Mouse (Mus musculus) forebrain, embryonic 12.5 days (tissue): Measurements from ENCODE around the gene Plpp7. TPM values are rescaled to one million over a fixed set of nuclear protein-coding genes. Genes with fewer than 3 reads are reported as not detected.

Experiments used
- ATAC-seq: fragments of 200-750 bp; cut with Nextera tagmentation; 2 replicates; pipeline ENCODE4 v1.8.0; 2017; ENCODE audit warnings: moderate TSS enrichment; ENCODE audit not compliant: low FRiP score
- H3K27ac ChIP-seq: fragments of 300-500 bp; sonication (generic); 2 replicates; pipeline ENCODE4 v1.5.1; 2016; ENCODE audit warnings: mild to moderate bottlenecking
- H3K27me3 ChIP-seq: fragments of 300-500 bp; sonication (generic); 2 replicates; pipeline ENCODE4 v1.6.1; 2016; ENCODE audit warnings: mild to moderate bottlenecking
- H3K36me3 ChIP-seq: fragments of 300-500 bp; sonication (generic); replicated peaks from 2 replicates; pipeline ENCODE4 v1.6.1; 2016; ENCODE audit warnings: mild to moderate bottlenecking
- H3K4me1 ChIP-seq: fragments of 300-500 bp; sonication (generic); 2 replicates; pipeline ENCODE4 v1.6.1; 2016
- H3K4me2 ChIP-seq: fragments of 300-500 bp; sonication (generic); 2 replicates; pipeline ENCODE4 v1.6.1; 2016; ENCODE audit warnings: mild to moderate bottlenecking, moderate library complexity
- H3K4me3 ChIP-seq: fragments of 300-500 bp; sonication (generic); replicated peaks from 2 replicates; pipeline ENCODE4 v1.5.1; 2016; ENCODE audit warnings: mild to moderate bottlenecking
- H3K9ac ChIP-seq: fragments of 300-500 bp; sonication (generic); 2 replicates; pipeline ENCODE4 v1.6.1; 2016; ENCODE audit warnings: mild to moderate bottlenecking
- H3K9me3 ChIP-seq: fragments of 300-500 bp; sonication (generic); 2 replicates; pipeline ENCODE4 v1.6.1; 2016
- WGBS: fragments of 180-500 bp; shearing (Covaris S2); methylation state at CpG from one replicate; pipeline ENCODE4 v1.1.7; 2016; 5-methylcytosine and 5-hydroxymethylcytosine counted together
- polyA plus RNA-seq: library from polyadenylated mRNA; unstranded; fragments of >200 nt; fragmentation: Nextera tagmentation; extraction: Ambion mirVana; gene quantifications from 2 replicates; pipeline ENCODE4 v1.2.1, GENCODE M21; 2016

The Plpp7 gene
- polyA plus RNA-seq = 7.0 and 7.2 TPM in 2 replicates

DNA sequence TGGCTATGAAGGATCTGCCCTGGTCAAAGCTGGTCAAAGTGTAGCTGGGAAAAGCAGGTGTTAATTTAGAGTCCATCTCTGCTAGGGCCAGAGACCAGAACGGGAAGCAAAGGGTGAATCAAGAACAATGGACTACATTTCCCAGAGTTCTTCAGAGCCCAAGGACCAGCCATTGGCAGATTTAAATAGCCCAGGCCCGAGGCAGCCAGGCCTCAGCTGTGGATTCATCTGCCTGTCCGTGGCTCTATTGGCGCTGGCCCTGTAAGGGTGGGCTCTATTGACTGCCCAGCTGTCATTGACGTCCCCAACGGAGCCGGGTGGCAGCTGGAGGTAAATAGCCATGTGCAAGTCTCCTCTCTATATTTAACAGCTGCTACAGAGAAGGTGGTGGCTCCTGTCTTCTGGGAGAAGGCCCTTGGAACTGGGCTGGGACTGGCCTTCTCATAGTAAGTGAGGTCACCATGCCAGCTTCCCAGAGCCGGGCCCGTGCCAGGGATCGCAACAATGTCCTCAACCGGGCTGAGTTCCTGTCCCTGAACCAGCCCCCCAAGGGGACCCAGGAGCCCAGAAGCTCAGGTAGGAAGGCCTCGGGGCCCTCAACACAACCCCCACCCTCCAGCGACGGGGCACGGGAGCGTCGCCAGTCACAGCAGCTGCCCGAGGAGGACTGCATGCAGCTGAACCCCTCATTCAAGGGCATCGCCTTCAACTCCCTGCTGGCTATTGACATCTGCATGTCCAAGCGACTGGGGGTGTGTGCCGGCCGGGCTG lies at the start of gene Plpp7:
TSS of gene Plpp7 (plus strand) at position 178 of the 771 bp plus-strand sequence.
- Histone ChIP-seq H3K4me1 (peaks cover 13% of the 10 kb centered on the region), H3K9me3 (0 out of 2 replicates have a peak, but pooled peaks cover 3% of the 10 kb centered on the region), H3K36me3 (no peaks in the 10 kb centered on the region), H3K4me3 (peak within 1 kb of the TSS; percentile 34), H3K9ac (peak within 1 kb of the TSS; percentile 39), H3K27me3 (peaks cover 14% of the 10 kb centered on the region), H3K4me2 (peak within 1 kb of the TSS; percentile 56), H3K27ac (peak within 1 kb of the TSS; percentile 75)
- ATAC-seq = peak; percentile 96
- WGBS = 57% methylated on average over 22 of the region's 22 CpGs

DNA sequence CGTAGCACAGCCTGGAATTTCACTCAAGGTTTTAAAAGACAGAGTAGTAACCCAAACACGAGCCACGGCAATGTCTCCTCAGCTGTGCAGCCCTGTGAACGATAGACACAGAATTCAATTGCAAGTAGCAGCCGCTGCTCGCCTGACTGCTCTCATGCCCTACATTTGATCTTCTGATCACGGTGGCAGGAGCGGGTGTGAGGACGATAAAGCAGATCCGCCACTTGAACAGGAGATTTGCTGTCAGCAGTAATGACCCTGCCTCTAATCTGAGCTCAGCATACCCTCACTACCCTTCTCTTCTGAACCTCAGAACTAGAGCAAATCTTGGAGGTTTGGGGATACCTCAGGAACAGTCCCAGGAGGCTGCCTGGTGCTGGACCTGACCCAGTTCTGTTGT lies 49.3 kb upstream of the Plpp7 start:
- H3K9ac ChIP-seq = no peak overlapping the region
- no peak overlapping the region for H3K4me3 ChIP-seq
- H3K9me3 ChIP-seq = no peaks in the 10 kb centered on the region
- no peak overlapping the region for H3K4me2 ChIP-seq
- no peak for ATAC-seq
- no peaks in the 10 kb centered on the region for H3K27me3 ChIP-seq
- WGBS = 89% methylated on average over 10 of the region's 10 CpGs
- H3K36me3 ChIP-seq = peaks cover 87% of the 10 kb centered on the region
- no peaks in the 10 kb centered on the region for H3K4me1 ChIP-seq
- no peak overlapping the region for H3K27ac ChIP-seq

DNA sequence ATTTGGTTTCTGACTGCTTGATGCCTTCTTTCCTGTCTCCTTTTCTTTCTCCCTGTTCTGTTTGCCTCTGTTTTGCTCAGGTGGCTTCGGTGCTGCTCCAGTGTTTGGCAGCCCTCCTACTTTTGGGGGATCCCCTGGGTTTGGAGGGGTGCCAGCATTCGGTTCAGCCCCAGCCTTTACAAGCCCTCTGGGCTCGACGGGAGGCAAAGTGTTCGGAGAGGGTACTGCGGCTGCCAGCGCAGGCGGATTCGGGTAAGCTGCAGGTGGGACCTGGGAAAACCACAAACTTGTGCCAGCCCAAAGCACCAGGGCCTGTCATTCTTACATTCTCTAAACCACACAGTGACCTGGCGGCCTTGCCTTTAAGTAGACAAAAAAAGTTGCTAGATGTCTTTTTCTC lies 48.0 kb upstream of the Plpp7 start:
- Histone ChIP-seq H3K27me3 (no peaks in the 10 kb centered on the region), H3K4me2 (no peak overlapping the region), H3K4me1 (no peaks in the 10 kb centered on the region), H3K4me3 (no peak overlapping the region), H3K9ac (no peak overlapping the region), H3K36me3 (peaks cover 87% of the 10 kb centered on the region), H3K27ac (no peak overlapping the region), H3K9me3 (no peaks in the 10 kb centered on the region)
- no peak for ATAC-seq
- WGBS = 92% methylated on average over 10 of the region's 10 CpGs

DNA sequence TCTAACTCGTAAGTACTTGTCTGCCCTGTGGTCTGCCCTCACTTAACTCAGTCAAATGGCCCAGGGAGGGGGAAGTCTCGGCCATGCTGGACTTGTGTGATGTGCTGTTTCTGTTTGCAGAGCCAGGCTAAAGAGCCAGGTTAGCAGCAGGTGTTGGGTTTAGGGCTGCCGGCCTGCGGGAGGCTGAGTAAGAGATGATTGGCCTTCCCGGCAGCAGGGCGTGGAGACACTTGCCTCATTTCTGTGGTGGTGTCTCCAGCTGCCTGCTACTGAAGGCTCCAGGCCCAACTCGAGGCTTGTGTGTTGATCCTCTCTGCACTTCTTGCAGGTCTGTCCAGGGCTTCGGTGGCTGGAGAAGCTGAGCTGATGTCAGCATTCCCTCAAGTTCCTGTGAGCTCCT lies 43.5 kb upstream of the Plpp7 start:
- no peaks in the 10 kb centered on the region for H3K27me3 ChIP-seq
- ATAC-seq = no peak
- H3K9me3 ChIP-seq = no peaks in the 10 kb centered on the region
- peaks cover 9% of the 10 kb centered on the region for H3K4me1 ChIP-seq
- WGBS = 89% methylated on average over 8 of the region's 8 CpGs
- H3K9ac ChIP-seq = no peak overlapping the region
- no peak overlapping the region for H3K27ac ChIP-seq
- H3K4me3 ChIP-seq = no peak overlapping the region
- peaks cover 61% of the 10 kb centered on the region for H3K36me3 ChIP-seq
- H3K4me2 ChIP-seq = no peak overlapping the region

DNA sequence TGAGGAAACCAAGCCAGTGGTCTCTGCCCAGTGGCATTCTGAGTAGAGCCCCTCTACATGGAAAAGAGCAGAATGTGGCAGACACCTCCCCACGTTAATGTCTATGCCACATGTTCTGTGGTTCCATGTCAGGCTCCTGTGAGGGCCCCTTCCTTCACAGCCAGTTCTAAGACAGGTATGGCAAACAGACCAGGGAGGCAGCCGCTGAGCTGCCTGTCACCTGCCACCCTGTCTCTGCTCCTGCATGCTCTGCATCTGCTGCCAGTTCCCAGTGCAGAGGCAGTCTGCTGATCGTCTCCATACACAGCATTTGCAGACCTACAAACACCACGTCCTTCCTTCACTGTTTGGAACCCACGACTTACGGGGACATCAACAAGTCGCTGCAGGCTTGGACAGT lies 42.9 kb upstream of the Plpp7 start:
- ATAC-seq = no peak
- WGBS = 91% methylated on average over 7 of the region's 7 CpGs
- Histone ChIP-seq H3K9ac (no peak overlapping the region), H3K9me3 (no peaks in the 10 kb centered on the region), H3K27ac (no peak overlapping the region), H3K36me3 (peaks cover 55% of the 10 kb centered on the region), H3K27me3 (no peaks in the 10 kb centered on the region), H3K4me1 (peaks cover 9% of the 10 kb centered on the region), H3K4me2 (no peak overlapping the region), H3K4me3 (no peak overlapping the region)

DNA sequence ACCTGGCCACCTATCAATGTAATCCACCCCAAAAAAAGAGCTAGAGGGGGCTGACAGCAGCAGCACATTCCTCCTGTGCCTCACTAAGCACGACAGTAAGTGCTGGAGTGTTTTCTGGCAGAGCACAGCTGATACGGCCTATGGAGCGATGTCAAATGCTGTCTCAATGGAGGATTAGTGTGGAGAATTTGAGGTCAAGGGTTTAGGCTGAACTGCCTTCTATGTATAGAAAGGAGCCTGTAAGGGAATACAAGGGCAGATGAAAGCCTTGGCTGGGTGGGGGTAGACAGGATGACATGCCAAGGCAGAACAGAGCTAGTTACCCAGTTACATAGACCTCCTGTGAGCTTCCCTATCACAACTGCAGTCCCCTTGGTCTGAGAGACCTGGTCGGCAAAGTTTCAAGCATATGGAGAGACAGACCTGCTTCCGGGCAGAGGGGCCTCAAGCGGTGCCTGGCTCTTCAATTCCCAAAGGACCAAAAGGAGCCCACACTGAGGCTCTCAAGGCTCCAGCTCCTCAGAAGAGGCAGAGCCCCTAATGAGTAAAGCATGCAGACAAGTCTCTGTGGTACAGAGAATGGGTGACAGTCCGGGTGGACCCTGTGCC lies 39.9 kb upstream of the Plpp7 start:
- peaks cover 9% of the 10 kb centered on the region for H3K4me1 ChIP-seq
- H3K9ac ChIP-seq = no peak overlapping the region
- no peak for ATAC-seq
- no peak overlapping the region for H3K4me3 ChIP-seq
- 56% methylated on average over 7 of the region's 7 CpGs for WGBS
- no peak overlapping the region for H3K4me2 ChIP-seq
- H3K9me3 ChIP-seq = no peaks in the 10 kb centered on the region
- peaks cover 26% of the 10 kb centered on the region for H3K36me3 ChIP-seq
- H3K27me3 ChIP-seq = no peaks in the 10 kb centered on the region
- 0 out of 2 replicates have a peak overlapping the region, but pooled peaks have one; percentile 13 for H3K27ac ChIP-seq

DNA sequence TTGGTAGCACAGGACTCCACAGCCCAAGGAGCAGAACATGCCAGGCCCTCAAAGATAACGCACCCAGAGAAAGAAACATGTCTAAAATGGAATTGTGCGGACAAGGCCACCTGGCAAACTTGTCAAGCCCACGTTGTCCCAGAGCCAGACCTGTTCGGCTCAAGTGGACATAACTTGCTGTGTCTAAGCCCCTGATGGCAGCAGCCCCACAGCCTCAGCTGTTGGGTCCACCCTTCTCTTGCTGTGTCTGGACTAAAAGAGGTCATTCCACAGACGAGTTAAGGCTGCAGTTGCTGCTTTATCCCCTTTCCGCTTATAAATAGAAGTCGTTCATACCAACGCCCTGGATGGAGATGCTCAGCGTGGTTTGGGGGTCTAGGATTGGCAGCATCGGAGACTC lies 38.8 kb upstream of the Plpp7 start:
- Histone ChIP-seq H3K4me2 (no peak overlapping the region), H3K36me3 (peaks cover 16% of the 10 kb centered on the region), H3K27me3 (no peaks in the 10 kb centered on the region), H3K27ac (no peak overlapping the region), H3K9ac (no peak overlapping the region), H3K4me3 (no peak overlapping the region), H3K9me3 (no peaks in the 10 kb centered on the region), H3K4me1 (peaks cover 9% of the 10 kb centered on the region)
- no peak for ATAC-seq
- WGBS = 92% methylated on average over 10 of the region's 10 CpGs

DNA sequence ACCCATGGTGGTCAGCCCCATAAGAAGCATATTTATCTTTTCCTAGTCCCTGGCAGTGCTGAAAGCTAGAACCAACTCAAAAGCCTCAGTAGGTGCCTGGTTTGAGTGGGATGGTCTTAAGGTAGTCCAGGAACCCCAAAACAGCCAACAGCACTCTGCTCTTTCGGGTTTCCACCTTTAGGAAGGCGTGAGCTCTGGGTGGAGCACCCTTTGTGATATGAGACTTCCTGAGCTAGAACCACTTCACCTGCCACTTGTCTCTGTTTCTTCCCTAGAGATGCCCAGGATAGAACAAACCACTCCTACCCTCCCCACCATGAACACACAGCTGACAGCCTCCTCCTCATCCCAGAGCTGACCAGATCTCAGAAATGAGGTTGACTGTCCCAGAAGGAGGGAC lies 38.0 kb upstream of the Plpp7 start:
- WGBS = 91% methylated on average over 2 of the region's 2 CpGs
- Histone ChIP-seq H3K36me3 (peaks cover 8% of the 10 kb centered on the region), H3K4me3 (no peak overlapping the region), H3K27me3 (no peaks in the 10 kb centered on the region), H3K9ac (no peak overlapping the region), H3K4me2 (no peak overlapping the region), H3K27ac (no peak overlapping the region), H3K4me1 (peaks cover 9% of the 10 kb centered on the region), H3K9me3 (no peaks in the 10 kb centered on the region)
- ATAC-seq = no peak

DNA sequence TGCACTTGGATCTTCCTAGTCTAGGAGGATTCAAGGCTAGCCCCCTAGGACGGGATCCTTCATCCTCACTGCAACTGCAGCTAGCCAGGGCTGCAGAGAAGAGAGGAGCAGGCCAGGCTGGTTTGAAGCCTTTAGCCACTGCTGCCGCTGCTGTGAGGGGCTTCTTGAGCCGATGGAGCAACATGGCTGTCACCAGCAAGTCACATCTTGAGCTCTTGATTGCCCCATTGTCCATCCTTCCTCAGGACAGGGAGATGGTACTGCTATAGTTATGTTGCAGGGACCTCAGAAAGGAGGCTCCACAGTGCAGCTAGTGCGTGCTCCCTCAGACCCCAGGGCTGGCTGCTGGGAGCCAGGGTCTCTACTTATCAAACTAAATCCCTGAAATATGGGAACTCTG lies 37.5 kb upstream of the Plpp7 start:
- 90% methylated on average over 4 of the region's 4 CpGs for WGBS
- Histone ChIP-seq H3K36me3 (peaks cover 5% of the 10 kb centered on the region; the same call in 1 of the 2 replicates), H3K9ac (no peak overlapping the region), H3K4me3 (no peak overlapping the region), H3K4me1 (peaks cover 9% of the 10 kb centered on the region), H3K27me3 (no peaks in the 10 kb centered on the region), H3K4me2 (no peak overlapping the region), H3K27ac (no peak overlapping the region), H3K9me3 (no peaks in the 10 kb centered on the region)
- ATAC-seq = no peak

DNA sequence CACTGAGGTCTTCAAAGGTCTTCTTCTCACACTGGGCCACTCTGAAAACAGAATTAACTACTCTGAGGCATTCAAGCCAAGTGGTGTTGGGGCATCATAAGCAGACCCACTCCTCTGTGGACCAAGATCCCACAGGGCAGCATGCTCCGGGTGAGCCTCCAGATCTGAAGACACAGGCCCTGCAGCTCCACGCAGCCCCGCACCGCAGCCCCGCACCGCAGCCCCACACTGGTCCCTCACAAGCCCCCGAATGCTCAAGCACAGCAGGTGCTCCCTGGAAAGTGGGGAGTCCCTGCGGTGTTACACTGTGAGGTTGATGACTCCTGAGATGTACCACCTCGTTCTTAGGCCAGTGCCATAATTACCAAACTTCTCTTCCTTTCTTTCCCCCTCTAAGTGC lies 37.1 kb upstream of the Plpp7 start:
- Histone ChIP-seq H3K9me3 (no peaks in the 10 kb centered on the region), H3K27ac (no peak overlapping the region), H3K4me1 (peaks cover 9% of the 10 kb centered on the region), H3K36me3 (peaks cover 5% of the 10 kb centered on the region; the same call in 1 of the 2 replicates), H3K4me3 (no peak overlapping the region), H3K9ac (no peak overlapping the region), H3K4me2 (no peak overlapping the region), H3K27me3 (no peaks in the 10 kb centered on the region)
- no peak for ATAC-seq
- 71% methylated on average over 9 of the region's 9 CpGs for WGBS

DNA sequence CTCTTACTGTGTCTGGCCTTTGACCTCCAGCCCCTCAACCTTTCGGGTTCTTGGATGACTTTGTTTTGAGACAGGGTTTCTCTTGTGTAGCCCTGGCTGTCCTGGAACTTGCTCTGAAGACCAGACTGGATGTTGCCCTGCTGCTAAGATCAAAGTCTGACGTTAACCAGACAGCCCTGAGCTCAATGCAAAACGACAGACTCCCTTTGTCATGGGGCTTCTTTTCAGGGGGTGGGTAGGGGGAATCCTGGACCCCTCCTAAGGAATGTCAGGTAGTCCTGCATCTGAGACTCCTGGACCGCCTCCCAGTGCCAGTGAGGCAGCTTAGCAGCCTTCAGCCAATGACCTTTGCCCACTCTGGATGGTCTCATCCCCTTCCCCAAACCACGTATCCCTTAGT lies 36.6 kb upstream of the Plpp7 start:
- no peak overlapping the region for H3K4me2 ChIP-seq
- peaks cover 9% of the 10 kb centered on the region for H3K4me1 ChIP-seq
- H3K36me3 ChIP-seq = peaks cover 2% of the 10 kb centered on the region; the same call in 1 of the 2 replicates
- H3K27me3 ChIP-seq = no peaks in the 10 kb centered on the region
- no peak for ATAC-seq
- 45% methylated on average over 5 of the region's 5 CpGs for WGBS
- H3K9ac ChIP-seq = no peak overlapping the region
- H3K27ac ChIP-seq = no peak overlapping the region
- H3K4me3 ChIP-seq = no peak overlapping the region
- H3K9me3 ChIP-seq = no peaks in the 10 kb centered on the region

DNA sequence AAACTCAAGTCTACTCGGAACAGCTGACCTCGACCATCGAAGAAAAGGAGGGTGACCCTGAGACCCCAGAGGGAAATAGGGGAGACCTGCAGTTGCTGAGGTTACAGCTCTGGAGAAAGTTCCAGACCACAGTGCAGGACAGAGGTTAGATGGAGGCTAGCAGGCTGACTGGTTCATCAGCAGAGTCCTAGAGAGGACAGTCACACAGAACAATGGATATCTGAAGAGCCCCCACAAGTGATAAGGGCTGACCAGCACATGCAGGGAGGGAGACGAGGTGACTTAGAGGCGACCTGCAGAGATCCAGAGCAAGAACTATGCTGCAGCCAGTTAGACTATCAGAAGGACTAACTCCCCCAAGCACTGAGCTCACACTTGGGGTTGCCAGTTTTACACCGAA lies 35.7 kb upstream of the Plpp7 start:
- Histone ChIP-seq H3K4me1 (peaks cover 9% of the 10 kb centered on the region), H3K36me3 (no peaks in the 10 kb centered on the region), H3K9me3 (no peaks in the 10 kb centered on the region), H3K27ac (no peak overlapping the region), H3K27me3 (no peaks in the 10 kb centered on the region), H3K9ac (no peak overlapping the region), H3K4me2 (no peak overlapping the region), H3K4me3 (no peak overlapping the region)
- no peak for ATAC-seq
- WGBS = 80% methylated on average over 6 of the region's 6 CpGs
